Mouse (Mus musculus): Measurements from ENCODE around the gene Katnbl1. TPM values are rescaled to one million over a fixed set of nuclear protein-coding genes. Genes with fewer than 3 reads are reported as not detected.

Katnbl1 gene
- total RNA-seq, 2 experiments from 2014 or later: 7.3 to 7.6 TPM

GRCm38 (mm10) chr2:112454125-112454861, 75.3 kb downstream of the Katnbl1 start:
- intact Hi-C loops (cut with DNase I): loop anchor here (2.0 to 10.0 kb wide), 3 partner anchors 75 to 189 kb away; partner anchors contain the start of genes Emc4, Gm21985, Katnbl1 and Nop10
- no peak for DNase-seq

- peak; percentile 98 to 100 for DNase-seq
- intact Hi-C loops (cut with DNase I): loop anchor here (2.0 to 10.0 kb wide), 3 partner anchors 76 to 190 kb away; partner anchors contain the start of genes Emc4, Gm21985, Katnbl1 and Nop10
Observed at GRCm38 (mm10) chr2:112454862-112455564, 76.0 kb downstream of the Katnbl1 start, which contains the start of gene Emc7. TSS of gene Emc7 (plus strand) at chr2:112454997.

DNA sequence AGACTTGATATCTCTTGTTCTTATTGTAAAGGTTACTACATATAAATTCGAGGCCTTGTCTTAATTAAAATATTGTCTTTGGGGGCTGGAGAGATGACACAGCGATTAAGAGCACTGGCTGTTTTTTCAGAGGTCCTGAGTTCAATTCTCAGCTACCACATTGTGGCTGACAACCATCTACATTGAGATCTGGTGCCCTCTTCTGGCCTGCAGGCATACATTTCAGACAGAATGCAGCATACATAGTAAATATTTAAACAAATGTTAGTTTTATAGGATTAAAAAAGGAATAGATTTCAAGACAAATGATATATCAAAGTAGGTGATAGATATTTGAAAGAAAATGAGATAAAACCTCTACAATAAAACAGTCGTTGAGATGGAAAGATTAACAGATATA, 81.5 kb downstream of the Katnbl1 start:
- no peak for DNase-seq
- intact Hi-C loops (cut with DNase I): no loop called here

Other genes starting within 250 kb of the Katnbl1 start
- not detected for gene Olfr1316, start 244.2 kb upstream of the Katnbl1 start, total RNA-seq (2021)
- gene Olfr1317, start 238.9 kb upstream of the Katnbl1 start, total RNA-seq (2021): not detected
- not detected for gene Olfr1318, start 225.0 kb upstream of the Katnbl1 start, total RNA-seq (2021)
- gene Lpcat4, start 139.7 kb upstream of the Katnbl1 start, total RNA-seq (2021): 1 to 10 TPM; 4.3 to 4.4 TPM
- gene Nutm1, start 119.9 kb upstream of the Katnbl1 start, total RNA-seq (2021): not detected
- 10 to 100 TPM; 57.1 to 64.2 TPM for gene Nop10, start 117.3 kb upstream of the Katnbl1 start, total RNA-seq (2021)
- gene Slc12a6, start 113.4 kb upstream of the Katnbl1 start, total RNA-seq (2021): 10 to 100 TPM; 40.7 to 42.8 TPM
- gene Gm21985, start 112.9 kb upstream of the Katnbl1 start, total RNA-seq (2021): under 1 TPM in 1 of 2 experiments, not detected in 1; 0.51 TPM
- gene Emc4, start 11.2 kb upstream of the Katnbl1 start, total RNA-seq (2021): 10 to 100 TPM; 61.2 to 67.8 TPM
- gene Emc7, start 75.8 kb downstream of the Katnbl1 start, total RNA-seq (2021): 10 to 100 TPM; 15.2 to 15.5 TPM
- not detected for gene Chrm5, start 101.6 kb downstream of the Katnbl1 start, total RNA-seq (2021)
- 10 to 100 TPM; 16.9 to 17.1 TPM for gene Aven, start 113.8 kb downstream of the Katnbl1 start, total RNA-seq (2021)